Mouse (Mus musculus): ENCODE data around the gene Dph1. TPM values are rescaled to one million over a fixed set of nuclear protein-coding genes. Genes with fewer than 3 reads are reported as not detected.

Gene Dph1
- polyA plus RNA-seq, 1 experiment from 2014 or later, result 23.7 TPM

DNA sequence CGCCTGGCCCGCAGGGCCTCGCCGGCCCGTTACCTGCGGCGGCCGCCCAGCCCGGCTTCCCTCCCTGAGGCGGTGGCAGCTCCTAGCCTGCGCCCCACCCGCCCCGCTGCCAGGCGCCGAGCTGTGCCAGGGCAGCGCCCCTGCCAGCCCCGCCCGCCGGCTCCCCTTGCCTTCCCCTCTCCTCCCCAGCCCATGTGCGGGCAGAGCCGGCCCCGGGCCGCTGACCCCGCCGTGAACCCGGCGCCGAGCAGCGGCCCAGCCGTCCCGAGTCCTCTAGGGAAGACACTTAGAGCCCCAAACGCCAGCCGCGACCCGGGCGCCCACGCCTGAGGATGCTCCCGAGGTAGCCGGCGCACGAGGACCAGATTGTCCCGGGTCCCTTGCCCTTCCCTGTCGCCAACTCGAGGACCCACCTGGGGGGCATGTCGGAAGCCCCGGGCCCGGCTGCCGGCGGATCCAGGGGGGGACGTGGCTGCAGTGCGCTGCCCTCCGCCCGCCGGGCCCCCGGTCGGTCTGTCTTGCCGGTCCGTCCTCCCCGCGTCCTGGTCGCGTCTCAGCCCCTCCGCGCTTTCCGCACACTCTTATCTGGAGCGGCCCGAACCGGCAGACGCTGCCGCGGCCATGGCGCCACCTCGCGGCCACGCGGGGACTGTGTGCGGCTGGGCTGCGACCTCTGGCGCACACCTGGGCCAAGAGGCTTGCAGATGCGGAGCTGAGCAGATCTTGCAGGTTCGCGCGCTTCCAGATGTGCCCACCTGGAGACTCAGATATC lies 22.3 kb downstream of the Dph1 start:
- peak overlapping the region; percentile 81 for H3K9ac ChIP-seq (ENCODE audit: low read length)
- WGBS, result under 1% methylated on average over 74 of the region's 83 CpGs
- peak; percentile 15; the same call in 1 of the 2 replicates for ATAC-seq (ENCODE audit: insufficient number of reproducible peaks, insufficient read depth, low FRiP score, low read depth)
- peaks cover 10 to 68% of the 10 kb centered on the region in 2 experiments; a peak in 3 of 4 replicates for H3K4me1 ChIP-seq (ENCODE audit: control insufficient read depth in 2 of 2, insufficient read depth in 2 of 2, low read length in 2 of 2)
- peak overlapping the region; percentile 98 for H3K4me2 ChIP-seq (ENCODE audit: low read length)
- H3K27ac ChIP-seq (replicated peaks in 1 of 2; ENCODE audit: control insufficient read depth in 1 of 2, insufficient read depth in 1 of 2, low read depth in 2 of 2, low read length in 2 of 2), result peak overlapping the region; percentile 34 to 82; a peak in 3 of 4 replicates
- no peaks in the 10 kb centered on the region for H3K9me3 ChIP-seq (ENCODE audit: control insufficient read depth, low read length)
- peak overlapping the region; percentile 58 to 65 for H3K4me3 ChIP-seq (ENCODE audit: control insufficient read depth in 1 of 2, insufficient read depth in 1 of 2, low read depth in 1 of 2, low read length in 2 of 2)
- peaks cover 24% of the 10 kb centered on the region for H3K36me3 ChIP-seq (ENCODE audit: control insufficient read depth, insufficient read depth, low read length)
- H3K27me3 ChIP-seq (ENCODE audit: control insufficient read depth, insufficient read depth, low read length), result peaks cover 67% of the 10 kb centered on the region

DNA sequence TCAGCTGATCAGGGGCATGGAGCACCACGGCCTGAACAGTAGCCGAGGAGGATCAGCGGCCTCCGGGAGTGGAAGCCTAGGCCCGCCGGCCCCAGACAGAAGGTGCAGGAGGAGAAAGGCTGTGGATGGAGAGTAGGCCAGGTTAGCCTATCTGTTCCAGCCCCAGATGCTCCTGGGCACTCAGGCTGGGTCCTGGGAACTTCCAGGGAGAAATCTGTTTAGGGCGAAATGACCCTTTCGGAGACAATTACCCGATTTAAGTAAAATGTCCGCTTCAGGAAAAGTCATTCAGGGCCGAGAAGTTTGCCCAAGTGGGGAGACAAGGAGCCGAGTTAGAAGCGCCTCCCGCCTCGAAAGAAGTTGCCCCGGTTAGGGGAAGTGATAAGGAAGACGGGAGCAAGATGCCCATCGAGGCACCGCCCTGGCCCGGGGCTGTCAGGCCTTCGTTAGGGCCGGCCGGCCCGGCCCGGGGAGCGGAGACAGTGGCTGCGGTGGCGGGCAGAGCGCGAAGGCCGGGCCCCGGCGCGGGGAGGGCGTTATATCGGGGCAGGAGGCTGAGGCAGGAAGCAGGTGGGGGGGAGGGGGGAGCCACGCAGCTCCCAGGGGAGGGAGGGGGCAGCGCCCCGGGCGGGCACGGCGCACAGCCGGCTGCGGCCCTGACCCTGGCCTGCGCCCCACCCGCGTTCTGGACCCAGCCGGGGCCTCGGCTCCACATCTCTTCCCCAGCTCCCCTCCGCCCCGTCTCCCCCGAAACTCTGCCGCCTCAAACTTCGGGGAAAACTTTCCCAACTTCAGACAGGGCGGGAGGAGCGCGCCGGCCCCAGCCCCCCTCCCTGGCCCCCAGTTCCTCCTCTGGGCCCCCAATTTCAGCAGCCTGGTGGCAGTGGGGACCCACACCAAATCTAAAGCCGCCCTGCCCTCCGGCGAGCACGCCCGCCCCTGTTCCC lies 23.1 kb downstream of the Dph1 start:
- Histone ChIP-seq H3K27ac (replicated peaks in 1 of 2; ENCODE audit: control insufficient read depth in 1 of 2, insufficient read depth in 1 of 2, low read depth in 2 of 2, low read length in 2 of 2) (peak overlapping the region; percentile 2 to 82), H3K27me3 (ENCODE audit: control insufficient read depth, insufficient read depth, low read length) (peaks cover 61% of the 10 kb centered on the region), H3K4me1 (ENCODE audit: control insufficient read depth in 2 of 2, insufficient read depth in 2 of 2, low read length in 2 of 2) (peaks cover 8 to 64% of the 10 kb centered on the region in 2 experiments; a peak in 3 of 4 replicates), H3K36me3 (ENCODE audit: control insufficient read depth, insufficient read depth, low read length) (peaks cover 33% of the 10 kb centered on the region), H3K9me3 (ENCODE audit: control insufficient read depth, low read length) (no peaks in the 10 kb centered on the region), H3K9ac (ENCODE audit: low read length) (peak overlapping the region; percentile 81), H3K4me3 (ENCODE audit: control insufficient read depth in 1 of 2, insufficient read depth in 1 of 2, low read depth in 1 of 2, low read length in 2 of 2) (peak overlapping the region; percentile 58 to 65), H3K4me2 (ENCODE audit: low read length) (peak overlapping the region; percentile 98)
- WGBS, result 7% methylated on average over 55 of the region's 63 CpGs
- no peak for ATAC-seq (ENCODE audit: insufficient number of reproducible peaks, insufficient read depth, low FRiP score, low read depth)

DNA sequence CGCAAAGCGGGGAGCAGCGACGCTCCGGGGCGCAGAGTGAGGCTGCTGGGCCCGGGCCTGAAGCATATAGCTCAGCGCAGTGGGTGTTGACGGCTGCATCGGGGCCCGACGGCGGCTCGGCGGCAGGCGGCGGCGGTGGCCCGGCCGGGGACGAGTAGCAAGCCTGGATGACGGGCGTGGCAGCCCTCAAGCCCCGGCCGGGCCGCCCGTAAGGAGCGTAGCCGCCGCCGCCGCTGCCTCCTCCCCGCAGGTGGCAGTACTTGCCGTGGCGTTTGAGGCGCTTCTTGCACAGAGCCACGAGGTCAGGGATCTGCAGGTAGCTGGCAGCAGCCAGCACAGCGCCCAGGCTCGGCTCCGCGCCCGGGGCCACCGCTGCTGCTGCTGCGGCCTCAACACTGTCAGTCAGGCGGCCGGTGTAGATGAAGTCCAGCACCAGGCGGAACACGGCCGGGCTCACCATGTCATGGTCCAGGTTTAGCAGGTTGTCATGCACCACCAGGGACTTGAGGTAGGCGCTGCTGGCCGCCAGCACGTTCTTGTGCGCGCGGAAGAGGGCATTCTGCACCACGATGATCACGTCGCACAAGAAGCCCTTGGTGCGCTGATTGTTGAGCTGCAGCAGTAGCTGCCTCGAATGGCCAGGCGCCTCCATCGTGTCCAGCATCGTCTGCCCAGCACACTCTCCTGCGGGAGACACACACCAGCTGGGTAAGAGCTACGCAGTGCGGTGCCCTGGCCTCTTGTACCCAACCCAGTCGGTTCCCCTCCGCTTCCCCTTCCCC lies 24.0 kb downstream of the Dph1 start:
- H3K4me1 ChIP-seq (ENCODE audit: control insufficient read depth in 2 of 2, insufficient read depth in 2 of 2, low read length in 2 of 2), result peaks cover 6 to 56% of the 10 kb centered on the region in 2 experiments; a peak in 3 of 4 replicates
- H3K4me2 ChIP-seq (ENCODE audit: low read length), result peak overlapping the region; percentile 98
- H3K4me3 ChIP-seq (ENCODE audit: control insufficient read depth in 1 of 2, insufficient read depth in 1 of 2, low read depth in 1 of 2, low read length in 2 of 2), result peak overlapping the region; percentile 58 to 65
- H3K27me3 ChIP-seq (ENCODE audit: control insufficient read depth, insufficient read depth, low read length), result peaks cover 52% of the 10 kb centered on the region
- 3% methylated on average over 68 of the region's 68 CpGs for WGBS
- H3K36me3 ChIP-seq (ENCODE audit: control insufficient read depth, insufficient read depth, low read length), result peaks cover 41% of the 10 kb centered on the region
- H3K9me3 ChIP-seq (ENCODE audit: control insufficient read depth, low read length), result no peaks in the 10 kb centered on the region
- H3K27ac ChIP-seq (replicated peaks in 1 of 2; ENCODE audit: control insufficient read depth in 1 of 2, insufficient read depth in 1 of 2, low read depth in 2 of 2, low read length in 2 of 2), result peak overlapping the region; percentile 2 to 82; a peak in 3 of 4 replicates
- ATAC-seq (ENCODE audit: insufficient number of reproducible peaks, insufficient read depth, low FRiP score, low read depth), result no peak
- H3K9ac ChIP-seq (ENCODE audit: low read length), result peak overlapping the region; percentile 81

DNA sequence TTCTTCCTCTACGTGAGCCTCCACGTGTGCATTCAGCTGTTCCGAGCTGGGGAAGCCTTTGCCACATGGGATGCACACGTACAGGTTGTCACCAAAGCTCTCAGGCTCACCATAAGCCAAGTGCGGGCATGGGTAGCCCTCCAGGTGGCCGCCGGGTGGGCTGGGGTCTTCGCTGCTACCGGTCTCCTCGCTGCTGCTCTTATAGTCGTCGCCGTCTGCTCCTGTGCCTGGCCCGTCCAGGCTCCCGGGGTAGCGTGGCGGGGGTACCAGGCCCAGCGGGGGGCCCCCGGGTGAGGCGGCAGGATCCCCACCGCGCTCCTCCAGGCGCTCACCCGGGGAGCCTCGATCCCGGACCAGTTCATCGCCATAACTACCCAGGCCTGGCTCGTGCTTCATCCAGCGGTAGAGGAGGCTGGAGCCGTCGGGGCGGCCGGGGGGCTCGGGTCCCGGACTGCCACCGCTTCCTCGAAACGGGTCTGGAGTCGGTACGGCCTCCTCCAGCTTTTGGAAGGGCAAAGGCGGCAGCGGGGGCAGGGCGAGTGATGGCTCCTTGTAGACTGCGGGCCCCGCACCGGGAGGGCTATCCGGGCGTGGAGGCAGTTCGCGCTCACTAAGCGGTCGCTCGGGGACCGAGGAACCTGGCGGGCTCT lies 24.7 kb downstream of the Dph1 start:
- peaks cover 48% of the 10 kb centered on the region for H3K36me3 ChIP-seq (ENCODE audit: control insufficient read depth, insufficient read depth, low read length)
- 8% methylated on average over 53 of the region's 55 CpGs for WGBS
- H3K9ac ChIP-seq (ENCODE audit: low read length), result peak overlapping the region; percentile 81
- peak overlapping the region; percentile 98 for H3K4me2 ChIP-seq (ENCODE audit: low read length)
- H3K27me3 ChIP-seq (ENCODE audit: control insufficient read depth, insufficient read depth, low read length), result peaks cover 45% of the 10 kb centered on the region
- H3K9me3 ChIP-seq (ENCODE audit: control insufficient read depth, low read length), result no peaks in the 10 kb centered on the region
- ATAC-seq (ENCODE audit: insufficient number of reproducible peaks, insufficient read depth, low FRiP score, low read depth), result no peak
- H3K27ac ChIP-seq (replicated peaks in 1 of 2; ENCODE audit: control insufficient read depth in 1 of 2, insufficient read depth in 1 of 2, low read depth in 2 of 2, low read length in 2 of 2), result peak overlapping the region in 1 of 2 experiments; percentile 82; a peak in 2 of 4 replicates
- peaks cover 8 to 56% of the 10 kb centered on the region in 2 experiments; a peak in 3 of 4 replicates for H3K4me1 ChIP-seq (ENCODE audit: control insufficient read depth in 2 of 2, insufficient read depth in 2 of 2, low read length in 2 of 2)
- peak overlapping the region; percentile 58 to 65 for H3K4me3 ChIP-seq (ENCODE audit: control insufficient read depth in 1 of 2, insufficient read depth in 1 of 2, low read depth in 1 of 2, low read length in 2 of 2)

DNA sequence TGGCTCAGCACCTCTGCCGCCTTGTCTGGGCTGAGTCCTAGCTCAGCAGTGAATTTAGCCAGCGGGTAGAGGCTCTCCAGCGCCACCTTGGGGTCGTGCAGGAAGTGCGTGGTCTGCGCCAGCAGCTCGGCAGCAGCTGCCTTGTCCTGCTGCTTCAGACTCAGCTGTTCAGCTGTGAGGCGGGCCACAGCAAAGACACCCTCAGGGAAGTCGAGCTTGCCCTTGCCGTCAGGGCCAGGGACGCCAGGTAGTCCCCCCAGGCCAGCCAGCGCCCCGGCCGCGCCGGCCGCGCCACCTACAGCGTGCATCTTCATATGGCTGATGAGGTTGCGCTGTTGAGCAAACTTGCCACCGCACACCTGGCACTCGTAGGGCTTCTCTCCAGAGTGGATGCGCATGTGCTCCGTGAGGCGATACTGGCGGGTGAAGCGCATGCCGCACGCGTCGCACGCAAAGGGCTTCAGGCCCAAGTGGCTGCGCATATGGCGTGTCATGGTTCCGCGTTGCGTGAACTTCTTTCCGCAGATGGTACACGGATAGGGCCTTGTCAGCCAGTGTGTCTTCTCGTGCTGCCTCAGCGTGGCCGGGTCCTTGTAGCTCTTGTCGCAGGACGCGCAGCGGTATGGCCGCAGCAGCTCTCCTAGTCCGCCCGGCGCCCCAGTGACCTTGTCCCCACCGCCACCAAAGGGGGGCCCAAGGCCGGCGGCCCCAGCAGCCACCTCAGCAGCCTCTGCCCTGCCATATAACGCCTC lies 25.4 kb downstream of the Dph1 start:
- Histone ChIP-seq H3K4me1 (ENCODE audit: control insufficient read depth in 2 of 2, insufficient read depth in 2 of 2, low read length in 2 of 2) (peaks cover 9 to 59% of the 10 kb centered on the region in 2 experiments; a peak in 3 of 4 replicates), H3K27me3 (ENCODE audit: control insufficient read depth, insufficient read depth, low read length) (peaks cover 38% of the 10 kb centered on the region), H3K9me3 (ENCODE audit: control insufficient read depth, low read length) (no peaks in the 10 kb centered on the region), H3K4me3 (ENCODE audit: control insufficient read depth in 1 of 2, insufficient read depth in 1 of 2, low read depth in 1 of 2, low read length in 2 of 2) (peak overlapping the region; percentile 58 to 65), H3K36me3 (ENCODE audit: control insufficient read depth, insufficient read depth, low read length) (peaks cover 55% of the 10 kb centered on the region), H3K9ac (ENCODE audit: low read length) (peak overlapping the region; percentile 81), H3K4me2 (ENCODE audit: low read length) (peak overlapping the region; percentile 98), H3K27ac (replicated peaks in 1 of 2; ENCODE audit: control insufficient read depth in 1 of 2, insufficient read depth in 1 of 2, low read depth in 2 of 2, low read length in 2 of 2) (peak overlapping the region in 1 of 2 experiments; percentile 52; a peak in 2 of 4 replicates)
- WGBS, result 9% methylated on average over 54 of the region's 54 CpGs
- ATAC-seq (ENCODE audit: insufficient number of reproducible peaks, insufficient read depth, low FRiP score, low read depth), result no peak; the same call in 1 of the 2 replicates

DNA sequence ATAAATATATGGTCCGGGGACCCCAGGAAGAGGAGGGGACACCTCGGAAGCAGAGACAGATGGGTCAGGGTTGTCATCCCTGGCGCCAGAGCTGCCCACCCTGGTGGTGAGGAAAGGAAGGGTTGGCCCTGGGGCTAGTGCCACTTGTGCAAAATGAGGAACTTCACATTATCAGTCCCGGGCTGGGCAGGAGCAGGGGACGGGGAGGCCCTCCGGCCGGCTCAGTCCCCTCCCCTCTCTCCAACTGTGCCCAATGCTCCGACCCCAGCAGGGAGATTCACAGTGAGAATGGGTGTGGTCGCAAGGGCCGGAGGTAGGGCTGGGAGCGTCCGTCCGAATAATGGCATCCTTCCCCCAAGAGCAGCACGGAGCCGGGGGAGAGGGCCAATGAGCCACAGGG lies 26.3 kb downstream of the Dph1 start:
- peak overlapping the region; percentile 98 for H3K4me2 ChIP-seq (ENCODE audit: low read length)
- H3K27ac ChIP-seq (replicated peaks in 1 of 2; ENCODE audit: control insufficient read depth in 1 of 2, insufficient read depth in 1 of 2, low read depth in 2 of 2, low read length in 2 of 2), result no peak overlapping the region
- H3K4me3 ChIP-seq (ENCODE audit: control insufficient read depth in 1 of 2, insufficient read depth in 1 of 2, low read depth in 1 of 2, low read length in 2 of 2), result peak overlapping the region; percentile 58 to 65
- H3K9me3 ChIP-seq (ENCODE audit: control insufficient read depth, low read length), result no peaks in the 10 kb centered on the region
- peak overlapping the region; percentile 81 for H3K9ac ChIP-seq (ENCODE audit: low read length)
- no peak for ATAC-seq (ENCODE audit: insufficient number of reproducible peaks, insufficient read depth, low FRiP score, low read depth)
- peaks cover 63% of the 10 kb centered on the region for H3K36me3 ChIP-seq (ENCODE audit: control insufficient read depth, insufficient read depth, low read length)
- H3K4me1 ChIP-seq (ENCODE audit: control insufficient read depth in 2 of 2, insufficient read depth in 2 of 2, low read length in 2 of 2), result peaks cover 9 to 54% of the 10 kb centered on the region in 2 experiments; a peak in 3 of 4 replicates
- WGBS, result 16% methylated on average over 14 of the region's 15 CpGs
- H3K27me3 ChIP-seq (ENCODE audit: control insufficient read depth, insufficient read depth, low read length), result peaks cover 30% of the 10 kb centered on the region
